Mouse (Mus musculus): ENCODE data around the gene Aldob. TPM values are rescaled to one million over a fixed set of nuclear protein-coding genes. Genes with fewer than 3 reads are reported as not detected.

The Aldob gene
- polyA plus RNA-seq, 1 experiment from 2014 or later, result 2.7 TPM

GRCm38 (mm10) chr4:49572194-49572593 lies 22.8 kb upstream of the Aldob start:
- Histone ChIP-seq H3K27me3 (ENCODE audit: control insufficient read depth, insufficient read depth, low read length) (no peaks in the 10 kb centered on the region), H3K9me3 (ENCODE audit: control insufficient read depth, low read depth, low read length) (no peaks in the 10 kb centered on the region), H3K27ac (ENCODE audit: low read length) (no peak overlapping the region), H3K9ac (replicated peaks; ENCODE audit: low read depth, low read length) (no peak overlapping the region), H3K4me3 (ENCODE audit: low read depth, low read length) (no peak overlapping the region), H3K36me3 (ENCODE audit: control insufficient read depth, insufficient read depth, low read length) (no peaks in the 10 kb centered on the region), H3K4me2 (replicated peaks; ENCODE audit: low read depth, low read length) (no peak overlapping the region), H3K4me1 (ENCODE audit: control insufficient read depth, insufficient read depth, low read length) (no peaks in the 10 kb centered on the region)
- WGBS, result 82% methylated on average over 4 of the region's 4 CpGs
- ATAC-seq (ENCODE audit: insufficient number of reproducible peaks, insufficient read depth, low FRiP score, low read depth), result no peak

GRCm38 (mm10) chr4:49567613-49568012 lies 18.3 kb upstream of the Aldob start:
- Histone ChIP-seq H3K4me3 (ENCODE audit: low read depth, low read length) (no peak overlapping the region), H3K27me3 (ENCODE audit: control insufficient read depth, insufficient read depth, low read length) (no peaks in the 10 kb centered on the region), H3K9me3 (ENCODE audit: control insufficient read depth, low read depth, low read length) (no peaks in the 10 kb centered on the region), H3K36me3 (ENCODE audit: control insufficient read depth, insufficient read depth, low read length) (no peaks in the 10 kb centered on the region), H3K4me1 (ENCODE audit: control insufficient read depth, insufficient read depth, low read length) (no peaks in the 10 kb centered on the region), H3K9ac (replicated peaks; ENCODE audit: low read depth, low read length) (no peak overlapping the region), H3K4me2 (replicated peaks; ENCODE audit: low read depth, low read length) (no peak overlapping the region), H3K27ac (ENCODE audit: low read length) (no peak overlapping the region)
- peak; percentile 63; the same call in 1 of the 2 replicates for ATAC-seq (ENCODE audit: insufficient number of reproducible peaks, insufficient read depth, low FRiP score, low read depth)
- 17% methylated on average over 3 of the region's 3 CpGs for WGBS

- no peak for ATAC-seq (ENCODE audit: insufficient number of reproducible peaks, insufficient read depth, low FRiP score, low read depth)
- H3K27me3 ChIP-seq (ENCODE audit: control insufficient read depth, insufficient read depth, low read length), result no peaks in the 10 kb centered on the region
- WGBS, result 70% methylated on average over 20 of the region's 20 CpGs
- no peak overlapping the region for H3K27ac ChIP-seq (ENCODE audit: low read length)
- no peaks in the 10 kb centered on the region for H3K9me3 ChIP-seq (ENCODE audit: control insufficient read depth, low read depth, low read length)
- no peaks in the 10 kb centered on the region for H3K36me3 ChIP-seq (ENCODE audit: control insufficient read depth, insufficient read depth, low read length)
- no peaks in the 10 kb centered on the region for H3K4me1 ChIP-seq (ENCODE audit: control insufficient read depth, insufficient read depth, low read length)
- H3K4me2 ChIP-seq (replicated peaks; ENCODE audit: low read depth, low read length), result no peak overlapping the region
- H3K4me3 ChIP-seq (ENCODE audit: low read depth, low read length), result no peak overlapping the region
- H3K9ac ChIP-seq (replicated peaks; ENCODE audit: low read depth, low read length), result no peak overlapping the region
These were observed 10.8 kb upstream of the Aldob start for GRCm38 (mm10) chr4:49559915-49560772.

- no peak for ATAC-seq (ENCODE audit: insufficient number of reproducible peaks, insufficient read depth, low FRiP score, low read depth)
- H3K4me1 ChIP-seq (ENCODE audit: control insufficient read depth, insufficient read depth, low read length), result no peaks in the 10 kb centered on the region
- 51% methylated on average over 2 of the region's 2 CpGs for WGBS
- no peak overlapping the region for H3K9ac ChIP-seq (replicated peaks; ENCODE audit: low read depth, low read length)
- no peaks in the 10 kb centered on the region for H3K27me3 ChIP-seq (ENCODE audit: control insufficient read depth, insufficient read depth, low read length)
- H3K36me3 ChIP-seq (ENCODE audit: control insufficient read depth, insufficient read depth, low read length), result no peaks in the 10 kb centered on the region
- H3K9me3 ChIP-seq (ENCODE audit: control insufficient read depth, low read depth, low read length), result no peaks in the 10 kb centered on the region
- no peak overlapping the region for H3K27ac ChIP-seq (ENCODE audit: low read length)
- no peak overlapping the region for H3K4me3 ChIP-seq (ENCODE audit: low read depth, low read length)
- H3K4me2 ChIP-seq (replicated peaks; ENCODE audit: low read depth, low read length), result no peak overlapping the region
These were observed 8.8 kb upstream of the Aldob start for GRCm38 (mm10) chr4:49558181-49558580.

GRCm38 (mm10) chr4:49557375-49557774 lies 8.0 kb upstream of the Aldob start:
- 100% methylated on average over 7 of the region's 7 CpGs for WGBS
- Histone ChIP-seq H3K9me3 (ENCODE audit: control insufficient read depth, low read depth, low read length) (no peaks in the 10 kb centered on the region), H3K4me1 (ENCODE audit: control insufficient read depth, insufficient read depth, low read length) (no peaks in the 10 kb centered on the region), H3K4me2 (replicated peaks; ENCODE audit: low read depth, low read length) (no peak overlapping the region), H3K36me3 (ENCODE audit: control insufficient read depth, insufficient read depth, low read length) (no peaks in the 10 kb centered on the region), H3K27me3 (ENCODE audit: control insufficient read depth, insufficient read depth, low read length) (no peaks in the 10 kb centered on the region), H3K27ac (ENCODE audit: low read length) (no peak overlapping the region), H3K9ac (replicated peaks; ENCODE audit: low read depth, low read length) (no peak overlapping the region), H3K4me3 (ENCODE audit: low read depth, low read length) (no peak overlapping the region)
- no peak for ATAC-seq (ENCODE audit: insufficient number of reproducible peaks, insufficient read depth, low FRiP score, low read depth)

GRCm38 (mm10) chr4:49553380-49553779 lies 4.0 kb upstream of the Aldob start:
- no peak overlapping the region for H3K4me3 ChIP-seq (ENCODE audit: low read depth, low read length)
- H3K27me3 ChIP-seq (ENCODE audit: control insufficient read depth, insufficient read depth, low read length), result no peaks in the 10 kb centered on the region
- H3K9me3 ChIP-seq (ENCODE audit: control insufficient read depth, low read depth, low read length), result no peaks in the 10 kb centered on the region
- WGBS, result 69% methylated on average over 5 of the region's 5 CpGs
- H3K4me1 ChIP-seq (ENCODE audit: control insufficient read depth, insufficient read depth, low read length), result no peaks in the 10 kb centered on the region
- H3K36me3 ChIP-seq (ENCODE audit: control insufficient read depth, insufficient read depth, low read length), result no peaks in the 10 kb centered on the region
- no peak overlapping the region for H3K9ac ChIP-seq (replicated peaks; ENCODE audit: low read depth, low read length)
- no peak for ATAC-seq (ENCODE audit: insufficient number of reproducible peaks, insufficient read depth, low FRiP score, low read depth)
- no peak overlapping the region for H3K4me2 ChIP-seq (replicated peaks; ENCODE audit: low read depth, low read length)
- no peak overlapping the region for H3K27ac ChIP-seq (ENCODE audit: low read length)

GRCm38 (mm10) chr4:49547544-49548219 lies 1.7 kb downstream of the Aldob start:
- no peak overlapping the region for H3K9ac ChIP-seq (replicated peaks; ENCODE audit: low read depth, low read length)
- WGBS, result 89% methylated on average over 7 of the region's 7 CpGs
- no peak overlapping the region for H3K27ac ChIP-seq (ENCODE audit: low read length)
- no peaks in the 10 kb centered on the region for H3K27me3 ChIP-seq (ENCODE audit: control insufficient read depth, insufficient read depth, low read length)
- H3K4me2 ChIP-seq (replicated peaks; ENCODE audit: low read depth, low read length), result no peak overlapping the region
- no peak overlapping the region for H3K4me3 ChIP-seq (ENCODE audit: low read depth, low read length)
- H3K9me3 ChIP-seq (ENCODE audit: control insufficient read depth, low read depth, low read length), result no peaks in the 10 kb centered on the region
- H3K36me3 ChIP-seq (ENCODE audit: control insufficient read depth, insufficient read depth, low read length), result no peaks in the 10 kb centered on the region
- ATAC-seq (ENCODE audit: insufficient number of reproducible peaks, insufficient read depth, low FRiP score, low read depth), result no peak
- no peaks in the 10 kb centered on the region for H3K4me1 ChIP-seq (ENCODE audit: control insufficient read depth, insufficient read depth, low read length)

- no peaks in the 10 kb centered on the region for H3K9me3 ChIP-seq (ENCODE audit: control insufficient read depth, low read depth, low read length)
- no peak overlapping the region for H3K4me3 ChIP-seq (ENCODE audit: low read depth, low read length)
- H3K36me3 ChIP-seq (ENCODE audit: control insufficient read depth, insufficient read depth, low read length), result no peaks in the 10 kb centered on the region
- H3K27me3 ChIP-seq (ENCODE audit: control insufficient read depth, insufficient read depth, low read length), result no peaks in the 10 kb centered on the region
- ATAC-seq (ENCODE audit: insufficient number of reproducible peaks, insufficient read depth, low FRiP score, low read depth), result no peak
- H3K9ac ChIP-seq (replicated peaks; ENCODE audit: low read depth, low read length), result no peak overlapping the region
- WGBS, result 71% methylated on average over 6 of the region's 6 CpGs
- no peaks in the 10 kb centered on the region for H3K4me1 ChIP-seq (ENCODE audit: control insufficient read depth, insufficient read depth, low read length)
- H3K4me2 ChIP-seq (replicated peaks; ENCODE audit: low read depth, low read length), result no peak overlapping the region
- H3K27ac ChIP-seq (ENCODE audit: low read length), result no peak overlapping the region
These were observed 2.3 kb downstream of the Aldob start for GRCm38 (mm10) chr4:49546873-49547543.
